Mouse (Mus musculus): ENCODE data around the gene Mepce.
"Not testable (repeated sequence)": the region's sequence is repeated elsewhere in the genome, so short reads cannot be mapped to it uniquely, and the experiment has no call there.

Gene Mepce

GRCm38 (mm10) chr5:137787151-137787928 lies at the start of gene Mepce, which contains the start of gene Zcwpw1:
Mepce (minus strand) TSS chr5:137787655.
Zcwpw1 (plus strand) TSS chr5:137787798.
- DNase-seq (ENCODE audit: low spot score in 2 of 2) = peak; percentile 92 to 94

GRCm38 (mm10) chr5:137837110-137837509 lies 49.7 kb upstream of the Mepce start:
- not testable (repeated sequence) for DNase-seq (ENCODE audit: low spot score in 2 of 2)

GRCm38 (mm10) chr5:137836611-137837010 lies 49.2 kb upstream of the Mepce start:
- no peak for DNase-seq (ENCODE audit: low spot score in 2 of 2)

GRCm38 (mm10) chr5:137835966-137836520 lies 48.6 kb upstream of the Mepce start, which contains the start of gene Pilra:
Pilra (minus strand) TSS chr5:137836281.
- not testable (repeated sequence) for DNase-seq (ENCODE audit: low spot score in 2 of 2)

- DNase-seq (ENCODE audit: low spot score in 2 of 2) = no peak
These were observed 46.0 kb upstream of the Mepce start for GRCm38 (mm10) chr5:137833500-137833899.

- no peak for DNase-seq (ENCODE audit: low spot score in 2 of 2)
These were observed 44.1 kb upstream of the Mepce start for GRCm38 (mm10) chr5:137831506-137831905.

- DNase-seq (ENCODE audit: low spot score in 2 of 2) = no peak
These were observed 43.7 kb upstream of the Mepce start for GRCm38 (mm10) chr5:137831106-137831505.

GRCm38 (mm10) chr5:137830238-137830637 lies 42.8 kb upstream of the Mepce start:
- DNase-seq (ENCODE audit: low spot score in 2 of 2) = no peak

GRCm38 (mm10) chr5:137828694-137829093 lies 41.2 kb upstream of the Mepce start:
- no peak for DNase-seq (ENCODE audit: low spot score in 2 of 2)

GRCm38 (mm10) chr5:137826421-137826820 lies 39.0 kb upstream of the Mepce start:
- no peak for DNase-seq (ENCODE audit: low spot score in 2 of 2)

- no peak for DNase-seq (ENCODE audit: low spot score in 2 of 2)
These were observed 38.5 kb upstream of the Mepce start for GRCm38 (mm10) chr5:137825971-137826370.

GRCm38 (mm10) chr5:137825030-137825429 lies 37.6 kb upstream of the Mepce start:
- DNase-seq (ENCODE audit: low spot score in 2 of 2) = no peak

GRCm38 (mm10) chr5:137823455-137824045 lies 36.1 kb upstream of the Mepce start:
- no peak for DNase-seq (ENCODE audit: low spot score in 2 of 2)

- DNase-seq (ENCODE audit: low spot score in 2 of 2) = no peak
These were observed 35.1 kb upstream of the Mepce start for GRCm38 (mm10) chr5:137822602-137823001.

GRCm38 (mm10) chr5:137822126-137822525 lies 34.7 kb upstream of the Mepce start:
- DNase-seq (ENCODE audit: low spot score in 2 of 2) = no peak

- DNase-seq (ENCODE audit: low spot score in 2 of 2) = no peak
These were observed 30.2 kb upstream of the Mepce start for GRCm38 (mm10) chr5:137817466-137818222.

GRCm38 (mm10) chr5:137808316-137808715 lies 20.9 kb upstream of the Mepce start:
- no peak for DNase-seq (ENCODE audit: low spot score in 2 of 2)

GRCm38 (mm10) chr5:137806158-137806557 lies 18.7 kb upstream of the Mepce start:
- DNase-seq (ENCODE audit: low spot score in 2 of 2) = no peak

GRCm38 (mm10) chr5:137800917-137801316 lies 13.5 kb upstream of the Mepce start:
- DNase-seq (ENCODE audit: low spot score in 2 of 2) = no peak

- DNase-seq (ENCODE audit: low spot score in 2 of 2) = no peak
These were observed 9.2 kb upstream of the Mepce start for GRCm38 (mm10) chr5:137796606-137797005.

- DNase-seq (ENCODE audit: low spot score in 2 of 2) = no peak
These were observed 4.1 kb upstream of the Mepce start for GRCm38 (mm10) chr5:137791553-137791952.

- DNase-seq (ENCODE audit: low spot score in 2 of 2) = no peak
These were observed 1.6 kb upstream of the Mepce start for GRCm38 (mm10) chr5:137788946-137789531.
